In the genomic region with DNA sequence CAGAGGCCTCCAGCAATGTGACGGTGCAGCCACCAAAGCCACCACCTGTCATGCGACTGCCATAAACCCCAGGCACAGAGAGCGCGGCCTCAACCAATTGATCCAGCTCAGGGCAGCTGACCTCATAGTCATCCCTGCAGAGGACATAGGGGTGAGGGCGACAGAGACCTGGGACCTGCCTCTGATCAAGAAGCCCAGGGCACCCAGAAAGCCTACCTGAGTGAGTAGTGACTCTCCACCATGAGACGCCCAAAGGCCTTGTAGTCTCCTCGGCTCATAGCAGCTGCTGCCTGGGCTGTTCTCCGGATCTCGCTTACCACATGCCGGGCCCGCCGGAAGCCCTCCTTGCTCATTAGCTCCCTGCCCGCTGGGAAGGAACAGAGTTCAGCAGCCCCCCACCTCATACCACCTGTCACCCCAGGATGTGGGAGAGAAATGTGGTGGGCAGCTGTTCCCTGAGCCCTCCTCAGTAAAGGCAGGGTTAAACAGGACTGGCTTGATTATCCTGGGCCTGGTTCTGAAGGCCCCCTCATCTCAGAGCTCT, we compare ENCODE assay signal across 22 mouse cellular contexts. TPM values are rescaled to one million over a fixed set of nuclear protein-coding genes. Genes with fewer than 3 reads are reported as not detected.
DNase-seq lines count a peak whose midpoint lies in the region; ATAC-seq lines count a peak whose summit lies in the region.
"Had no signal": no experiment of that assay in that cellular context is flagged by ENCODE, and none has a peak within 500 bp of the region (broad histone marks: within the 10 kb centered on the region; RNA-seq: fewer than 3 reads in every experiment).

No protein-coding gene starts in this region.

- H3K27ac ChIP-seq in forebrain, embryonic 10.5 days: 0 out of 2 replicates have a peak overlapping the region, but pooled peaks have one; percentile 8
- no peak overlapping the region for H3K27ac ChIP-seq in forebrain, embryonic 12.5 days
- H3K27ac ChIP-seq in hindbrain, embryonic 15.5 days (replicated peaks): peak overlapping the region; percentile 6; the same call in 1 of the 2 replicates
- no peak overlapping the region for H3K27ac ChIP-seq in hindbrain, embryonic 12.5 days
- 0 out of 2 replicates have a peak overlapping the region, but pooled peaks have one; percentile 1 for H3K27ac ChIP-seq in intestine, embryonic 16.5 days (ENCODE audit: low read length)
- H3K27ac ChIP-seq: embryonic facial prominence, embryonic 13.5 days; gastrocnemius, adult 2 months; kidney, embryonic 15.5 days; neural tube, embryonic 13.5 days had no signal

- no peak for ATAC-seq in cerebellum, adult (ENCODE audit: insufficient number of reproducible peaks, low FRiP score, low TSS enrichment)
- no peak for ATAC-seq in forebrain, embryonic 12.5 days (ENCODE audit: low FRiP score)
- ATAC-seq in hindbrain, embryonic 15.5 days (ENCODE audit: low FRiP score, low read depth): no peak
- ATAC-seq in hindbrain, embryonic 12.5 days (ENCODE audit: low FRiP score): no peak
- ATAC-seq in intestine, embryonic 16.5 days: no peak
- ATAC-seq: midbrain, embryonic 16.5 days had no signal

- WGBS in forebrain, embryonic 10.5 days: 91% methylated on average over 13 of the region's 13 CpGs
- WGBS in forebrain, embryonic 12.5 days: 89% methylated on average over 13 of the region's 13 CpGs
- WGBS in hindbrain, embryonic 15.5 days: 78% methylated on average over 13 of the region's 13 CpGs
- WGBS in hindbrain, embryonic 12.5 days: 79% methylated on average over 13 of the region's 13 CpGs
- 85% methylated on average over 13 of the region's 13 CpGs for WGBS in intestine, embryonic 16.5 days

- H3K4me2 ChIP-seq in forebrain, embryonic 12.5 days: no peak overlapping the region
- no peak overlapping the region for H3K4me2 ChIP-seq in hindbrain, embryonic 15.5 days
- no peak overlapping the region for H3K4me2 ChIP-seq in hindbrain, embryonic 12.5 days (replicated peaks)
- no peak overlapping the region for H3K4me2 ChIP-seq in intestine, embryonic 16.5 days (ENCODE audit: low read depth, low read length)
- H3K4me2 ChIP-seq: embryonic facial prominence, embryonic 13.5 days; kidney, embryonic 15.5 days; neural tube, embryonic 13.5 days had no signal

- H3K36me3 ChIP-seq in forebrain, embryonic 10.5 days (replicated peaks): peaks cover 47% of the 10 kb centered on the region
- peaks cover 17% of the 10 kb centered on the region; the same call in 1 of the 2 replicates for H3K36me3 ChIP-seq in forebrain, embryonic 12.5 days (replicated peaks)
- no peaks in the 10 kb centered on the region for H3K36me3 ChIP-seq in hindbrain, embryonic 15.5 days
- 0 out of 2 replicates have a peak, but pooled peaks cover 6% of the 10 kb centered on the region for H3K36me3 ChIP-seq in hindbrain, embryonic 12.5 days
- H3K36me3 ChIP-seq in intestine, embryonic 16.5 days (ENCODE audit: control insufficient read depth, insufficient read depth, low read length): peaks cover 12% of the 10 kb centered on the region; the same call in 1 of the 2 replicates

- peak; percentile 40 for DNase-seq in cerebellum, adult 8-10 months
- DNase-seq in forebrain, embryonic 10.5 days (ENCODE audit: extremely low spot score, low spot score): no peak
- DNase-seq in frontal cortex, postnatal 25 days (ENCODE audit: low spot score in 2 of 2): no peak
- DNase-seq: adrenal gland, postnatal 10 days; gastrocnemius, adult 2 months; heart, postnatal 4 days; kidney, adult 11 months; kidney, postnatal 36 days; lung, postnatal 4 days; right cerebral cortex, adult 18-20 months; right cerebral cortex, postnatal 4 days; thymus, postnatal 14 days had no signal

- no peak overlapping the region for H3K9ac ChIP-seq in forebrain, embryonic 12.5 days
- H3K9ac ChIP-seq in hindbrain, embryonic 15.5 days: no peak overlapping the region
- no peak overlapping the region for H3K9ac ChIP-seq in hindbrain, embryonic 12.5 days
- H3K9ac ChIP-seq in intestine, embryonic 16.5 days (ENCODE audit: low read depth, low read length): no peak overlapping the region
- H3K9ac ChIP-seq: embryonic facial prominence, embryonic 13.5 days; kidney, embryonic 15.5 days; neural tube, embryonic 13.5 days had no signal

- peaks cover 65% of the 10 kb centered on the region for H3K4me1 ChIP-seq in forebrain, embryonic 10.5 days
- H3K4me1 ChIP-seq in forebrain, embryonic 12.5 days: peaks cover 37% of the 10 kb centered on the region
- peaks cover 41% of the 10 kb centered on the region for H3K4me1 ChIP-seq in hindbrain, embryonic 15.5 days (replicated peaks)
- H3K4me1 ChIP-seq in hindbrain, embryonic 12.5 days: peaks cover 36% of the 10 kb centered on the region
- peaks cover 45% of the 10 kb centered on the region for H3K4me1 ChIP-seq in intestine, embryonic 16.5 days (ENCODE audit: control insufficient read depth, insufficient read depth, low read length)

- H3K27me3 ChIP-seq in forebrain, embryonic 10.5 days (ENCODE audit: poor library complexity, severe bottlenecking): 0 out of 2 replicates have a peak, but pooled peaks cover 7% of the 10 kb centered on the region
- no peaks in the 10 kb centered on the region for H3K27me3 ChIP-seq in forebrain, embryonic 12.5 days
- H3K27me3 ChIP-seq in hindbrain, embryonic 15.5 days: no peaks in the 10 kb centered on the region
- peaks cover 11% of the 10 kb centered on the region for H3K27me3 ChIP-seq in hindbrain, embryonic 12.5 days
- no peaks in the 10 kb centered on the region for H3K27me3 ChIP-seq in intestine, embryonic 16.5 days (replicated peaks; ENCODE audit: control insufficient read depth, insufficient read depth, low read length)
- H3K27me3 ChIP-seq: embryonic facial prominence, embryonic 13.5 days; kidney, embryonic 15.5 days; neural tube, embryonic 13.5 days had no signal

- H3K9me3 ChIP-seq in forebrain, embryonic 10.5 days: no peaks in the 10 kb centered on the region
- no peaks in the 10 kb centered on the region for H3K9me3 ChIP-seq in forebrain, embryonic 12.5 days
- H3K9me3 ChIP-seq in hindbrain, embryonic 15.5 days: no peaks in the 10 kb centered on the region
- H3K9me3 ChIP-seq in hindbrain, embryonic 12.5 days (replicated peaks): no peaks in the 10 kb centered on the region
- H3K9me3 ChIP-seq in intestine, embryonic 16.5 days (ENCODE audit: control insufficient read depth, low read length): no peaks in the 10 kb centered on the region
- H3K9me3 ChIP-seq: embryonic facial prominence, embryonic 13.5 days; kidney, embryonic 15.5 days; neural tube, embryonic 13.5 days had no signal

- H3K4me3 ChIP-seq in forebrain, embryonic 10.5 days: 0 out of 2 replicates have a peak overlapping the region, but pooled peaks have one; percentile 3
- no peak overlapping the region for H3K4me3 ChIP-seq in forebrain, embryonic 12.5 days (replicated peaks)
- H3K4me3 ChIP-seq in hindbrain, embryonic 15.5 days: no peak overlapping the region
- no peak overlapping the region for H3K4me3 ChIP-seq in hindbrain, embryonic 12.5 days
- H3K4me3 ChIP-seq in intestine, embryonic 16.5 days (ENCODE audit: low read length): no peak overlapping the region
- H3K4me3 ChIP-seq: embryonic facial prominence, embryonic 13.5 days; gastrocnemius, adult 2 months; kidney, embryonic 15.5 days; myocyte; neural tube, embryonic 13.5 days had no signal

RNA-seq across cellular contexts. Expression of gene Galk1, which starts 3.6 kb away (rescaled TPM):
- 223 and 224 TPM in 2 replicates for polyA plus RNA-seq in forebrain, embryonic 10.5 days (2016; fragmentation: Nextera tagmentation; extraction: Ambion mirVana)
- polyA plus RNA-seq in forebrain, embryonic 12.5 days (2016; fragmentation: Nextera tagmentation; extraction: Ambion mirVana): 98.3 and 107 TPM in 2 replicates
- 62.5 and 70.9 TPM in 2 replicates for polyA plus RNA-seq in hindbrain, embryonic 15.5 days (2015; fragmentation: Nextera tagmentation; extraction: Ambion mirVana)
- polyA plus RNA-seq in hindbrain, embryonic 12.5 days (2016; fragmentation: Nextera tagmentation; extraction: Ambion mirVana): 109 and 115 TPM in 2 replicates
- 360 and 389 TPM in 2 replicates for polyA plus RNA-seq in intestine, embryonic 16.5 days (2015; fragmentation: Nextera tagmentation; extraction: Ambion mirVana)

RNA-seq across cellular contexts. Expression of gene H3f3b, which starts 18.9 kb away (rescaled TPM):
- polyA plus RNA-seq in forebrain, embryonic 10.5 days (2016; fragmentation: Nextera tagmentation; extraction: Ambion mirVana): 1,610 and 1,612 TPM in 2 replicates
- 2,341 and 2,432 TPM in 2 replicates for polyA plus RNA-seq in forebrain, embryonic 12.5 days (2016; fragmentation: Nextera tagmentation; extraction: Ambion mirVana)
- polyA plus RNA-seq in hindbrain, embryonic 15.5 days (2015; fragmentation: Nextera tagmentation; extraction: Ambion mirVana): 1,686 and 1,716 TPM in 2 replicates
- polyA plus RNA-seq in hindbrain, embryonic 12.5 days (2016; fragmentation: Nextera tagmentation; extraction: Ambion mirVana): 2,216 and 2,474 TPM in 2 replicates
- polyA plus RNA-seq in intestine, embryonic 16.5 days (2015; fragmentation: Nextera tagmentation; extraction: Ambion mirVana): 1,239 and 1,387 TPM in 2 replicates

RNA-seq across cellular contexts. Expression of gene Unk, which starts 21.2 kb away (rescaled TPM):
- polyA plus RNA-seq in forebrain, embryonic 10.5 days (2016; fragmentation: Nextera tagmentation; extraction: Ambion mirVana): 48.4 and 48.9 TPM in 2 replicates
- 47.9 and 50.4 TPM in 2 replicates for polyA plus RNA-seq in forebrain, embryonic 12.5 days (2016; fragmentation: Nextera tagmentation; extraction: Ambion mirVana)
- 32.1 and 37.0 TPM in 2 replicates for polyA plus RNA-seq in hindbrain, embryonic 15.5 days (2015; fragmentation: Nextera tagmentation; extraction: Ambion mirVana)
- polyA plus RNA-seq in hindbrain, embryonic 12.5 days (2016; fragmentation: Nextera tagmentation; extraction: Ambion mirVana): 48.8 and 49.1 TPM in 2 replicates
- 22.9 and 24.4 TPM in 2 replicates for polyA plus RNA-seq in intestine, embryonic 16.5 days (2015; fragmentation: Nextera tagmentation; extraction: Ambion mirVana)

RNA-seq across cellular contexts. Expression of gene Itgb4, which starts 34.4 kb away (rescaled TPM):
- polyA plus RNA-seq in forebrain, embryonic 10.5 days (2016; fragmentation: Nextera tagmentation; extraction: Ambion mirVana): 0.47 and 0.63 TPM in 2 replicates
- 0.94 and 1.0 TPM in 2 replicates for polyA plus RNA-seq in forebrain, embryonic 12.5 days (2016; fragmentation: Nextera tagmentation; extraction: Ambion mirVana)
- 1.7 and 1.9 TPM in 2 replicates for polyA plus RNA-seq in hindbrain, embryonic 15.5 days (2015; fragmentation: Nextera tagmentation; extraction: Ambion mirVana)
- 1.7 and 2.1 TPM in 2 replicates for polyA plus RNA-seq in hindbrain, embryonic 12.5 days (2016; fragmentation: Nextera tagmentation; extraction: Ambion mirVana)
- polyA plus RNA-seq in intestine, embryonic 16.5 days (2015; fragmentation: Nextera tagmentation; extraction: Ambion mirVana): 11.9 and 15.2 TPM in 2 replicates

Comparison
In these comparisons a context has a peak if more than half of its experiments do, and no peak if none do; other contexts are left out.
1. H3K27ac ChIP-seq: peak in forebrain, embryonic 10.5 days (single experiment), hindbrain, embryonic 15.5 days (single experiment) and intestine, embryonic 16.5 days (single experiment); none in forebrain, embryonic 12.5 days (single experiment) and hindbrain, embryonic 12.5 days (single experiment).